Mouse (Mus musculus) CH12.LX (cell line): ENCODE data around the gene Amh.

ENCODE experiments used
- EP300 ChIP-seq: IDR thresholded peaks from 2 replicates; pipeline ENCODE4 v1.6.1; 2011; ENCODE audit warnings: low read length, improper control_type of control experiment
- HCFC1 ChIP-seq: IDR thresholded peaks from 2 replicates; pipeline ENCODE4 v1.6.1; 2012; ENCODE audit warnings: low read depth, mild to moderate bottlenecking, inconsistent platforms, low read length, improper control_type of control experiment
- POLR2A ChIP-seq: IDR thresholded peaks from 2 replicates; pipeline ENCODE4 v1.6.1; 2011; ENCODE audit warnings: low read depth, mild to moderate bottlenecking, improper control_type of control experiment, low read length
- USF2 ChIP-seq: conservative IDR thresholded peaks from 2 replicates; pipeline ENCODE4 v1.6.1; 2011; ENCODE audit warnings: low read depth, low read length, improper control_type of control experiment
- ZMIZ1 ChIP-seq: IDR thresholded peaks from 2 replicates; pipeline ENCODE4 v1.6.1; 2012; ENCODE audit warnings: low read depth, mild to moderate bottlenecking, inconsistent platforms, low read length, improper control_type of control experiment

- TF ChIP-seq EP300 (no peak; the same call in 1 of the 2 replicates), ZMIZ1 (peak; percentile 59), USF2 (no peak), HCFC1 (peak; percentile 88), POLR2A (peak; percentile 94)
Observed at GRCm38 (mm10) chr10:80798150-80799006, 6.7 kb upstream of the Amh start, which contains the start of the genes Sf3a2 and Plekhj1.
